Mouse (Mus musculus) hindbrain, embryonic 16.5 days (tissue): ENCODE results near the gene Cant1. TPM values are rescaled to one million over a fixed set of nuclear protein-coding genes. Genes with fewer than 3 reads are reported as not detected.
A peak's percentile ranks its signal among the peaks of the same experiment; 100 is the strongest.

ENCODE experiments used
- ATAC-seq: fragments of 200-750 bp; cut with Nextera tagmentation; 2 replicates; pipeline ENCODE4 v1.8.0; 2017; ENCODE audit warnings: moderate TSS enrichment, moderate library complexity
- H3K27ac ChIP-seq: fragments of 300-500 bp; sonication (generic); 2 replicates; pipeline ENCODE4 v1.5.1; 2014; ENCODE audit warnings: low read depth, mild to moderate bottlenecking, control low read depth, low read length, moderate library complexity
- H3K27me3 ChIP-seq: fragments of 300-500 bp; sonication (generic); replicated peaks from 2 replicates; pipeline ENCODE4 v1.6.1; 2014; ENCODE audit warnings: low read length; ENCODE audit not compliant: control insufficient read depth, insufficient read depth
- H3K36me3 ChIP-seq: fragments of 300-500 bp; sonication (generic); 2 replicates; pipeline ENCODE4 v1.6.1; 2014; ENCODE audit warnings: mild to moderate bottlenecking, low read length, moderate library complexity, mixed read lengths; ENCODE audit not compliant: control insufficient read depth, insufficient read depth
- H3K4me1 ChIP-seq: fragments of 300-500 bp; sonication (generic); 2 replicates; pipeline ENCODE4 v1.6.1; 2014; ENCODE audit warnings: low read depth, low read length; ENCODE audit not compliant: control insufficient read depth, insufficient read depth
- H3K4me2 ChIP-seq: fragments of 300-500 bp; sonication (generic); 2 replicates; pipeline ENCODE4 v1.6.1; 2014; ENCODE audit warnings: mild to moderate bottlenecking, low read length, control low read depth, moderate library complexity
- H3K4me3 ChIP-seq: fragments of 300-500 bp; sonication (generic); 2 replicates; pipeline ENCODE4 v1.5.1; 2014; ENCODE audit warnings: mild to moderate bottlenecking, low read length, control low read depth, moderate library complexity
- H3K9ac ChIP-seq: fragments of 300-500 bp; sonication (generic); 2 replicates; pipeline ENCODE4 v1.6.1; 2014; ENCODE audit warnings: low read depth, mild to moderate bottlenecking, control low read depth, low read length, moderate library complexity
- H3K9me3 ChIP-seq: fragments of 300-500 bp; sonication (generic); 2 replicates; pipeline ENCODE4 v1.6.1; 2014; ENCODE audit warnings: mild to moderate bottlenecking, low read length, moderate library complexity; ENCODE audit not compliant: control insufficient read depth
- WGBS: fragments of 180-500 bp; shearing (Covaris S2); extraction: QIAGEN DNeasy Blood & Tissue Kit; methylation state at CpG from one replicate; pipeline ENCODE4 v1.1.7; 2014; 5-methylcytosine and 5-hydroxymethylcytosine counted together
- polyA plus RNA-seq: library from polyadenylated mRNA; unstranded; fragments of >200 nt; fragmentation: Nextera tagmentation; extraction: Ambion mirVana; gene quantifications from 2 replicates; pipeline ENCODE4 v1.2.1, GENCODE M21; 2015

The Cant1 gene
- polyA plus RNA-seq, 1 experiment from 2014 or later = 25.7 TPM

GRCm38 (mm10) chr11:118424621-118425335, 5.9 kb upstream of the Cant1 start:
- Histone ChIP-seq H3K4me2 (no peak overlapping the region), H3K27ac (no peak overlapping the region), H3K4me1 (peaks cover 23% of the 10 kb centered on the region), H3K27me3 (0 out of 2 replicates have a peak, but pooled peaks cover 2% of the 10 kb centered on the region), H3K9ac (no peak overlapping the region), H3K9me3 (no peaks in the 10 kb centered on the region), H3K4me3 (no peak overlapping the region), H3K36me3 (no peaks in the 10 kb centered on the region)
- WGBS = 69% methylated on average over 13 of the region's 13 CpGs
- ATAC-seq = no peak

GRCm38 (mm10) chr11:118423266-118423971, 4.5 kb upstream of the Cant1 start:
- 4% methylated on average over 18 of the region's 18 CpGs for WGBS
- no peaks in the 10 kb centered on the region for H3K36me3 ChIP-seq
- ATAC-seq = peak; percentile 51
- peak overlapping the region; percentile 44 for H3K4me2 ChIP-seq
- H3K4me1 ChIP-seq = peaks cover 22% of the 10 kb centered on the region
- no peaks in the 10 kb centered on the region for H3K9me3 ChIP-seq
- H3K27ac ChIP-seq = peak overlapping the region; percentile 74
- peak overlapping the region; percentile 60 for H3K9ac ChIP-seq
- 0 out of 2 replicates have a peak, but pooled peaks cover 2% of the 10 kb centered on the region for H3K27me3 ChIP-seq
- no peak overlapping the region; the same call in 1 of the 2 replicates for H3K4me3 ChIP-seq

DNA sequence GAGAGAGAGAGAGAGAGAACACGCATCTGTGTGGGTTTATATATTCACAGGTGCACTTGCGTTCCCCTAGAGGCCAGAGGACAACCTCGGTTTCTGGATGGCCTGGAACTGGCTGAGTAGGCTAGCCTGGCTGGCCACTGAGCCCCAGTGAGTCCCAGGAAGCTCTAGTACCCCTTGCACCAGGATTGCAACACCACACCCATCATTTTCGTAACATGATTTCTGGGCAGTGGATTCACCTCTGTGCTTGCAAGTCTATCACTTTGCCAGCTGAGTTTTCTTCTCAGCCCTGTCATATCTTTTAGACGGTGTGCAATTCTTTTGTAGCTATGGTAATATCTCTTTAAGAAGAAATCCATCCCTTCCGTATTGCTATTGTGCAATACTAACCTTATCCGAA, 1.4 kb upstream of the Cant1 start:
- peaks cover 23% of the 10 kb centered on the region for H3K4me1 ChIP-seq
- 68% methylated on average over 7 of the region's 7 CpGs for WGBS
- H3K9ac ChIP-seq = no peak overlapping the region

DNA sequence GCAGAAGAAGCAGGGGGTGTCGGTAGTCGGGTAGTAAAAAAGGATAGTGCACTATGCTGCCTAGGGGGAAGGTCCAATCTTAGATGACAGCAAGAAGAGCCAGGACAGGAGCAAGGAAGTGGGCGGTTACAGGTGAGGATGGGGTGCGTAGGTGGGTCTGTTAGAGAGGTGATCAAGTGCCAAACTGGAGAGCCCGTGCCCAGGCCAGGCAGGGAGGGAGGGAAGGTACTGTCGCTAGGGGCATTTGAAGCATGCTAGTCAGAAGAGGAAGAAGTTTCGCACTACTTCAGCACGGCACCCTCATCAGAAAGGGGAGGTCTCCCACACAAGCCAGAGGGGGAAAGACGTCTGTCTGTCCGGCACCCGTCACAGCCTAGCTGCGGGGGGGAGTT, 448 bp downstream of the Cant1 start:
- Histone ChIP-seq H3K9ac (peak overlapping the region; percentile 97), H3K4me2 (peak overlapping the region; percentile 91), H3K27me3 (0 out of 2 replicates have a peak, but pooled peaks cover 2% of the 10 kb centered on the region), H3K27ac (peak overlapping the region; percentile 76), H3K4me3 (peak overlapping the region; percentile 89), H3K4me1 (peaks cover 17% of the 10 kb centered on the region), H3K36me3 (peaks cover 2% of the 10 kb centered on the region; the same call in 1 of the 2 replicates), H3K9me3 (no peaks in the 10 kb centered on the region)
- peak; percentile 29; the same call in 1 of the 2 replicates for ATAC-seq
- WGBS = 6% methylated on average over 12 of the region's 12 CpGs

More for the DNA sequence above, 1.4 kb upstream of the Cant1 start:
- Histone ChIP-seq H3K27ac (no peak overlapping the region), H3K4me3 (no peak overlapping the region), H3K9me3 (no peaks in the 10 kb centered on the region), H3K36me3 (peaks cover 2% of the 10 kb centered on the region; the same call in 1 of the 2 replicates), H3K27me3 (0 out of 2 replicates have a peak, but pooled peaks cover 2% of the 10 kb centered on the region), H3K4me2 (no peak overlapping the region)
- ATAC-seq = no peak

GRCm38 (mm10) chr11:118417496-118417895, 1.4 kb downstream of the Cant1 start:
- no peak overlapping the region for H3K4me3 ChIP-seq

GRCm38 (mm10) chr11:118416046-118416445, 2.8 kb downstream of the Cant1 start:
- no peak overlapping the region for H3K27ac ChIP-seq
- no peak overlapping the region for H3K9ac ChIP-seq
- no peak for ATAC-seq

More at GRCm38 (mm10) chr11:118417496-118417895, 1.4 kb downstream of the Cant1 start:
- Histone ChIP-seq H3K9ac (no peak overlapping the region; the same call in 1 of the 2 replicates), H3K9me3 (no peaks in the 10 kb centered on the region), H3K27ac (no peak overlapping the region), H3K4me1 (peaks cover 19% of the 10 kb centered on the region), H3K4me2 (peak overlapping the region; percentile 91), H3K36me3 (peaks cover 2% of the 10 kb centered on the region; the same call in 1 of the 2 replicates), H3K27me3 (0 out of 2 replicates have a peak, but pooled peaks cover 2% of the 10 kb centered on the region)
- ATAC-seq = no peak
- 95% methylated on average over 9 of the region's 9 CpGs for WGBS

GRCm38 (mm10) chr11:118415630-118416029, 3.3 kb downstream of the Cant1 start:
- Histone ChIP-seq H3K4me1 (peaks cover 19% of the 10 kb centered on the region), H3K27me3 (no peaks in the 10 kb centered on the region), H3K9me3 (no peaks in the 10 kb centered on the region), H3K27ac (no peak overlapping the region), H3K4me2 (no peak overlapping the region), H3K36me3 (peaks cover 4% of the 10 kb centered on the region; the same call in 1 of the 2 replicates), H3K9ac (no peak overlapping the region), H3K4me3 (no peak overlapping the region)
- WGBS = 91% methylated on average over 6 of the region's 6 CpGs
- no peak for ATAC-seq

More at GRCm38 (mm10) chr11:118416046-118416445, 2.8 kb downstream of the Cant1 start:
- peaks cover 2% of the 10 kb centered on the region; the same call in 1 of the 2 replicates for H3K36me3 ChIP-seq
- WGBS = 72% methylated on average over 7 of the region's 7 CpGs
- no peak overlapping the region for H3K4me2 ChIP-seq
- H3K27me3 ChIP-seq = no peaks in the 10 kb centered on the region
- H3K9me3 ChIP-seq = no peaks in the 10 kb centered on the region
- H3K4me3 ChIP-seq = no peak overlapping the region
- H3K4me1 ChIP-seq = peaks cover 19% of the 10 kb centered on the region

- Histone ChIP-seq H3K9ac (no peak overlapping the region), H3K4me2 (no peak overlapping the region), H3K36me3 (peaks cover 4% of the 10 kb centered on the region; the same call in 1 of the 2 replicates), H3K4me3 (no peak overlapping the region), H3K4me1 (peaks cover 14% of the 10 kb centered on the region), H3K27me3 (no peaks in the 10 kb centered on the region), H3K27ac (no peak overlapping the region), H3K9me3 (no peaks in the 10 kb centered on the region)
- 86% methylated on average over 5 of the region's 5 CpGs for WGBS
- no peak for ATAC-seq
Observed at GRCm38 (mm10) chr11:118414270-118414669, 4.6 kb downstream of the Cant1 start.

DNA sequence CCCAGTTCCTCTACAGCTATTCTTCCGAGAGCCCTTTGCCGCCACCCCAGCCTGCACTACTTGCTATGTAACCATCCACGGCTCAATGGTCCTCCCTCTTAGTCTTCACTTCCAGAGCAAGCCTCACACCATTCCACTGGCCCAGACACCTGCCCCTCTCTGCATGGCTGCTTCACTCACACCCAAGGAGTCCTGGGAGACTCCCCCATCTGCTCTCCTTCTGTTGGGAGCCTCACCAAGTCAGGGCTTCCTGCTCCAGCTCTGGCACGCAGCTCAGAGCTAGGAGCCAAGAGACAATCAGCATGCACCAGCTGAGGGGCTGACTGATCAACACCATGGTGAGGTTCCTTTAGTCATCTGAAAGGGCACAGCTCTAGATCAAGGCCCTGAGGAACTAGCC, 5.8 kb downstream of the Cant1 start:
- Histone ChIP-seq H3K4me1 (peaks cover 12% of the 10 kb centered on the region), H3K9ac (no peak overlapping the region), H3K27me3 (no peaks in the 10 kb centered on the region), H3K4me2 (no peak overlapping the region), H3K27ac (no peak overlapping the region), H3K4me3 (no peak overlapping the region), H3K9me3 (no peaks in the 10 kb centered on the region), H3K36me3 (peaks cover 12% of the 10 kb centered on the region; the same call in 1 of the 2 replicates)
- ATAC-seq = 0 out of 2 replicates have a peak, but pooled peaks have one; percentile 24
- 75% methylated on average over 4 of the region's 4 CpGs for WGBS
